Mouse (Mus musculus) thymus, postnatal 25 days (tissue): Measurements from ENCODE around the gene 4930562C15Rik.
A peak's percentile ranks its signal among the peaks of the same experiment; 100 is the strongest.

Experiments used
- DNase-seq: peaks from one replicate; pipeline ENCODE4 v3.0.0; 2022

4930562C15Rik gene

GRCm38 (mm10) chr16:4894201-4894908 lies 59.1 kb downstream of the 4930562C15Rik start:
- no peak for DNase-seq

- no peak for DNase-seq
Measured at GRCm38 (mm10) chr16:4896249-4897027, 61.2 kb downstream of the 4930562C15Rik start.

- DNase-seq: no peak
Measured at GRCm38 (mm10) chr16:4897146-4897730, 62.0 kb downstream of the 4930562C15Rik start.

GRCm38 (mm10) chr16:4898881-4899280 lies 63.7 kb downstream of the 4930562C15Rik start:
- DNase-seq: peak; percentile 35

- DNase-seq: no peak
Measured at GRCm38 (mm10) chr16:4899711-4900110, 64.5 kb downstream of the 4930562C15Rik start.

- DNase-seq: no peak
Measured at GRCm38 (mm10) chr16:4901167-4901566, 66.0 kb downstream of the 4930562C15Rik start.

- DNase-seq: no peak
Measured at GRCm38 (mm10) chr16:4902390-4902789, 67.2 kb downstream of the 4930562C15Rik start.

- no peak for DNase-seq
Measured at GRCm38 (mm10) chr16:4903491-4904102, 68.4 kb downstream of the 4930562C15Rik start.

GRCm38 (mm10) chr16:4904878-4905277 lies 69.7 kb downstream of the 4930562C15Rik start:
- DNase-seq: no peak

GRCm38 (mm10) chr16:4905591-4905990 lies 70.4 kb downstream of the 4930562C15Rik start:
- no peak for DNase-seq

GRCm38 (mm10) chr16:4906559-4906958 lies 71.3 kb downstream of the 4930562C15Rik start:
- DNase-seq: no peak

- no peak for DNase-seq
Measured at GRCm38 (mm10) chr16:4907386-4907785, 72.2 kb downstream of the 4930562C15Rik start.

- DNase-seq: no peak
Measured at GRCm38 (mm10) chr16:4907972-4908371, 72.8 kb downstream of the 4930562C15Rik start.

- peak; percentile 26 for DNase-seq
Measured at GRCm38 (mm10) chr16:4909745-4910144, 74.5 kb downstream of the 4930562C15Rik start.

- DNase-seq: no peak
Measured at GRCm38 (mm10) chr16:4910758-4911157, 75.5 kb downstream of the 4930562C15Rik start.

- no peak for DNase-seq
Measured at GRCm38 (mm10) chr16:4912074-4912648, 76.9 kb downstream of the 4930562C15Rik start.

GRCm38 (mm10) chr16:4912907-4913782 lies 77.9 kb downstream of the 4930562C15Rik start:
- no peak for DNase-seq

- DNase-seq: peak; percentile 82
Measured at GRCm38 (mm10) chr16:4913783-4914735, 78.8 kb downstream of the 4930562C15Rik start.

- no peak for DNase-seq
Measured at GRCm38 (mm10) chr16:4915931-4916330, 80.7 kb downstream of the 4930562C15Rik start.

GRCm38 (mm10) chr16:4916608-4917007 lies 81.4 kb downstream of the 4930562C15Rik start:
- DNase-seq: no peak
